Mouse (Mus musculus): ENCODE measurements at regions not wholly inside any gene's neighbourhood (a gene's known extent, or its start where the extent isn't known, plus 50 kb on each side); places are given as distances from the start of the nearest gene placed in this dataset.
A peak's percentile ranks its signal among the peaks of the same experiment; 100 is the strongest.

- no peak for DNase-seq (ENCODE audit: low spot score in 2 of 2)
- intact Hi-C loops (cut with DNase I) = no loop called here
These were observed 150.3 kb upstream of the Clint1 start for GRCm38 (mm10) chr11:45701506-45701905.

DNA sequence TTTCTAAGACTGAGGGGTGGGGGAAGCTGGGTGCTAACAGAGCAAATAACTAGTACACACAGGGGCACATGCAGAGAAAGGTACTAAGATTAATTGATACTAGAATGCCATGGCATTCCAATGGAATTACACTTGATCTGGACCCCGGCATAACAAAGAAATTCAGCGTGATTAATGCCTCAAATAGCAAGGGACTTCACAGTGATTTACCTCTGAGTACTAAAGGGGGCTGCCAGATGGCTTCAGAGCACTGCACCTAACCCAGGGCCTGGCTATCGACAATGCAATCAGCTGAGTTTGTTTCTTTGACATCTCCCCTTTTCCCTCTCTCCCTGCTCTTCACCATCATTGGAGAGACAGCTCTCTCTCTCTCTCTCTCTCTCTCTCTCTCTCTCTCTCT lies 148.9 kb upstream of the Clint1 start:
- intact Hi-C loops (cut with DNase I) = no loop called here

GRCm38 (mm10) chr11:45704411-45704810 lies 147.4 kb upstream of the Clint1 start:
- no peak for DNase-seq (ENCODE audit: low spot score in 2 of 2)
- intact Hi-C loops (cut with DNase I) = no loop called here

More for the DNA sequence above, 148.9 kb upstream of the Clint1 start:
- no peak for DNase-seq (ENCODE audit: low spot score in 2 of 2)

DNA sequence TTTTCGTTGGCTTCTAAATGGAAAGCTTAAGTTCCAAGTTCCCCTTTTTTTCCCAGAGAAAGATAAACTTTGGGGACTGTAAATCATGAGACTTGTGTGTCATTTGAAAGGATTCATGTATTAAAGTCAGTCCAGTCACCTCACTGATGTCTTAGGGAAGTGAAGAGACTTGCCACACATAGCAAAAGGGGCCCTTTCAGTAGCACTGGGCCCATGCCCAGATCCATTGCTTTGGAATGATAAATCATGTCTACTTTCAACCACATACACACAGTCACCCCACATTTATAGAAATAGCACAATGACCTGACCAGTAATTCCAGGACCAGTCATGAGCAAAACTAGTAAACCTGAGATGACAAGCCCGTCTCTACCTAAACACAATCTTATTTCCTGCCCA lies 133.2 kb upstream of the Clint1 start:
- DNase-seq (ENCODE audit: low spot score in 2 of 2) = no peak

GRCm38 (mm10) chr11:45719821-45720220 lies 132.0 kb upstream of the Clint1 start:
- no peak for DNase-seq (ENCODE audit: low spot score in 2 of 2)
- intact Hi-C loops (cut with DNase I) = no loop called here

More for the DNA sequence above, 133.2 kb upstream of the Clint1 start:
- intact Hi-C loops (cut with DNase I) = no loop called here

- intact Hi-C loops (cut with DNase I) = loop anchor here (10.0 kb wide), 1 partner anchor 1122 kb away; the partner anchor contains the start of gene Ebf1
- peak; percentile 2 to 4 for DNase-seq (ENCODE audit: low spot score in 2 of 2)
These were observed 115.3 kb upstream of the Clint1 start for GRCm38 (mm10) chr11:45736561-45736960.

DNA sequence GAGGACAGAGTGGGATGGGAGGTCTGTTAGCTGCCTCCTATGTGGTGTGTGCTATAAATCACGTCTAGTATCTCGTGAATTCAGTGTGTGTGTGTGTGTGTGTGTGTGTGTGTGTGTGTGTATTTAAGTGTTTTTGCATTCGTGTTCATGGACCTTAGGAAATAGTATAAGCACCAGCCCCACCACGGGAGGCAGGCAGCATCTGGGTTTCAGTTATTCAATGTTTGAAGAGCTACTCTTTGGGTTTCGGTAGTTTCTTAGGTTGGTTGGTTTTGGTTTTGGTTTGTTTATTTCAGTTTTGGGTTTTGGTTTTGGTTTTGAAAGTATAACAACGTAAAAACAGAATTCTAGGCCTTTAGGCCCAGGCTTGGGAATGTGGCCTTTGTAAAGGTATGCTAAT lies 113.5 kb upstream of the Clint1 start:
- DNase-seq (ENCODE audit: low spot score in 2 of 2) = no peak
- intact Hi-C loops (cut with DNase I) = loop anchor here (10.0 kb wide), 1 partner anchor 1124 kb away; the partner anchor contains the start of gene Ebf1

DNA sequence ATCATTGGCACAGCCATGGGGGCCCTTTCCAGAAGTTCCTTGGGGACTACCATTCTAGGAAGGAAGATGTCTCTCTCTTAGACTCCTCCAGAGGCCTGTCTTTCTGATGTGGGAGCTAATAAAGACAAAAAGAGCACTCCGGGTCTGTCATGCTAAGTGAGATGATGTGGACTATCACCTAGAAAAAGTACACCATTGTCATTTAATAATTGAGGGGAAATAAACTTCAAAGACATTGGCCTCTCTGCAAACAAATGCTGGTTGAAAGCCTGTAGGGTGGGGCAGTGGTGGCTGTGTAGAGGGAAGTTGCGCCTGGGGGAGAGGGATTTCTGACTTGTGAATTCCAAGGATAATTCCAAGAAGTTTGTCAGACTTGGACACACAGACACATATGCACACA lies 105.9 kb upstream of the Clint1 start:
- intact Hi-C loops (cut with DNase I) = no loop called here
- DNase-seq (ENCODE audit: low spot score in 2 of 2) = no peak

GRCm38 (mm10) chr11:45750249-45750648 lies 101.6 kb upstream of the Clint1 start:
- no peak for DNase-seq (ENCODE audit: low spot score in 2 of 2)
- intact Hi-C loops (cut with DNase I) = loop anchor here (10.0 kb wide), 1 partner anchor 135 kb away; no protein-coding TSS in a partner anchor

DNA sequence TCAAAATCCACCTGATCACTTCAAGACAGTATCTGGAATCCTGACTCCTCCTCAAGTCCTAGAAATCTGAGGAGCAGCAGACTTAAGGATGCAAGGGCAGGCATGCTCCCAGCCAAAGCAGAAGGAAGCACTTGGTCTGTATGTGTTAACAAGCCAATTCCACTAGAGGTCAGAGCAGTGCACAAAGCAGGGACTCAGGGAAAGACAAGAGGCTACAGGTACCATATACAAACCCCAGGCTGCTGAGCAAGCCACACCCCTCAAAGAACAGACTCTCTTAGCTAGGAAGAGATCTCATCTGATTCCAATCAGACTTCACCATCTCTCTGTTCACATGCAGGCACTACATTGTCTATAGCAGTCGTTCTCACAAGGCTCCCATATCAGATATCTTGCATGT lies 99.6 kb upstream of the Clint1 start:
- intact Hi-C loops (cut with DNase I) = loop anchor here (10.0 kb wide), 1 partner anchor 133 kb away; no protein-coding TSS in a partner anchor
- DNase-seq (ENCODE audit: low spot score in 2 of 2) = peak; percentile 12 to 42

DNA sequence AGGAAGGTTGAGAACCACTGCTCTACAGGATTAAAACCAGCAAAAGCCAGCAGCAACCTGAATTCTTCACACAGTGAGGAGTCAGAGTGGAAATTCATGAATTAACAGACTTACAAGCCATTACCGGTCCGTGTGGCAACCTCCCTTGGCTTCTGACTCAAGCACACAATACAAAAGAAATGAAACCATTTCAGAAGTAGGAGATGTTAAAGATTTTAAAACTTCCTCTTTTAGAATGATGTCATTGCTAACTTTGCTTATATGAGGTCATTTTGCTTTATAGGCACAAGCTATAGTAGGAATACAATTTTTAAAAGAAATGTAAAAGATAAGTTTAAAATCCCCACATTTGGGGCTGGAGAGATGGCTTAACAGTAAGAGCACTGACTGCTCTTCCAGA lies 99.1 kb upstream of the Clint1 start:
- intact Hi-C loops (cut with DNase I) = loop anchor here (10.0 kb wide), 1 partner anchor 132 kb away; no protein-coding TSS in a partner anchor
- no peak for DNase-seq (ENCODE audit: low spot score in 2 of 2)

DNA sequence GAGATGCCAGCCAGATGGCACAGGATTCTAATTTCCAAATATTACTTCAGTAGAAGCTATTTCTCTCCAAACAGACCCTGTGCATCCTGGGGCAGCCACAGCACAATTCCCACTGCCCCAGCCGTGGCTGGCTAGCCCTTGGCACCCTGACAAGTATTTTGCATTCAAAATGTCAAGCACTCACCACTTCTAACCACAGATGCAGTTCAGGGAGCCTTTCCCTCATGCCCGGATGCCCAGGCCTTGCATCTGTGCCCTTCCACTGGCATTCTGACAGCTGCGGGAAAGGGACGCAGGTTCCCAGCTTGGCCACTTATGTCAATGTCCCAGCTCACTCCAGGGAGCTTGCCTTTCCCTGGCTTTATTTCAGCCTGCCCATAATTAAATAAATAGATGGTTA lies 84.8 kb upstream of the Clint1 start:
- intact Hi-C loops (cut with DNase I) = no loop called here
- peak in 1 of 2 experiments; percentile 4 for DNase-seq (ENCODE audit: low spot score in 2 of 2)

DNA sequence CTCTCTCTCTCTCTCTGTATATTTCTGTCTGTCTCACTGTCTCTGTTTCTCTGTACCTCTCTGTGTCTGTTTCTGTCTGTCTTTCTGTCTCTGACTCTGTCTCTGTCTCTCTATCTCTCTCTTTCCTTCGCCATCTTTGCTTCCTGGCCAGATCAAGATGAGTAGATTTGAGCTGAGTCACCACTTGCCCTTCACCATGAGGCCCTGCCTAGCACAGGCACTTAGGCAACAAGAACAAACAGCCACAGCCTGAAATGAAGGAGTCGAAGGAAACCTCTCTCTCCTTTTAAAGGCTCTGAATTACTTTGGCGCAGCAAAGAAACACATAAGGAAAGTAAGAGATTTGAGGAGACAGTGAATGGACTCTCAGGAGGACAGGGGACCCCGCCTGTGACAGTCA lies 69.4 kb upstream of the Clint1 start:
- intact Hi-C loops (cut with DNase I) = no loop called here
- no peak for DNase-seq (ENCODE audit: low spot score in 2 of 2)

DNA sequence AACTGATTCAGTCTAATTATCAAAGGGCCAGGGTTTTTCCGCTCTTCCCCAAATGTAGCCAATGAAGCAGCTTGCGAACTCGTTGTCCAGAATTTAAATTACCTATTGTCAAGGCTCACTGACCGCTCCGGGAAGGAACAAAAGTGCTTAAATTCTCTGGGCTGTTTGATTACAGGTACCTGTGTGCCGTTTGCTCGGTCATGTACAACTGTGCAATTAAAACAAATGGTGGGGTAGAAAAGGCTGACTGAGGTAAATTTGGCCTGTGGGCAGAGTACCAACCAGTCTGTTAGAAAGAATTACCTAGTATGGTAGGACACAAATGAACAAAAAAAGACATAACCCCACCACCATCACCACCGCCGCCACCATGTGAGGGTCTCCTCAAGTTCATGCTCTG lies 66.0 kb upstream of the Clint1 start:
- no peak for DNase-seq (ENCODE audit: low spot score in 2 of 2)
- intact Hi-C loops (cut with DNase I) = no loop called here

GRCm38 (mm10) chr11:45787408-45787807 lies 64.4 kb upstream of the Clint1 start:
- DNase-seq (ENCODE audit: low spot score in 2 of 2) = no peak
- intact Hi-C loops (cut with DNase I) = no loop called here

- DNase-seq (ENCODE audit: low spot score in 2 of 2) = peak in 1 of 2 experiments; percentile 33
- intact Hi-C loops (cut with DNase I) = no loop called here
These were observed 62.0 kb upstream of the Clint1 start for GRCm38 (mm10) chr11:45789886-45790285.

DNA sequence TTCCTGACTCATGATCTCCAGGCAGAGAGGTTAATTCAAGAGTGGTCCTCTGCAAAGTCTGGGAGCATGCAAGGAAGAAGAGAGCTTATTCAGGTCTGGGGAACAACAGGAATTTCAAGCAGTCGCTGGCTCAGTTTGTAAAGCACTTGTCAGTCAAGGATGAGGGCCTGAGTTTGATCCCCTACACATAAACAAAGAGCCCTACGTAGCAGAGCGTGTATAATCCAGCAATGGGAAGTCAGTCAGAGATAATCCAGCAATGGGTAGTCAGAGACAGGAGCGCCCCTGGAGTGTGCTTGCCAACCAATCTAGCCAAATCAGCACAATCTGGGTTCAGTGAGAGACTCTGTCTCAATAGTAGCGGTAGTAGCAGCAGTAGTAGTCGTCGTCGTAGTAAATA lies 61.3 kb upstream of the Clint1 start:
- DNase-seq (ENCODE audit: low spot score in 2 of 2) = no peak
- intact Hi-C loops (cut with DNase I) = no loop called here

- intact Hi-C loops (cut with DNase I) = no loop called here
- no peak for DNase-seq (ENCODE audit: low spot score in 2 of 2)
These were observed 60.2 kb upstream of the Clint1 start for GRCm38 (mm10) chr11:45791696-45792095.

DNA sequence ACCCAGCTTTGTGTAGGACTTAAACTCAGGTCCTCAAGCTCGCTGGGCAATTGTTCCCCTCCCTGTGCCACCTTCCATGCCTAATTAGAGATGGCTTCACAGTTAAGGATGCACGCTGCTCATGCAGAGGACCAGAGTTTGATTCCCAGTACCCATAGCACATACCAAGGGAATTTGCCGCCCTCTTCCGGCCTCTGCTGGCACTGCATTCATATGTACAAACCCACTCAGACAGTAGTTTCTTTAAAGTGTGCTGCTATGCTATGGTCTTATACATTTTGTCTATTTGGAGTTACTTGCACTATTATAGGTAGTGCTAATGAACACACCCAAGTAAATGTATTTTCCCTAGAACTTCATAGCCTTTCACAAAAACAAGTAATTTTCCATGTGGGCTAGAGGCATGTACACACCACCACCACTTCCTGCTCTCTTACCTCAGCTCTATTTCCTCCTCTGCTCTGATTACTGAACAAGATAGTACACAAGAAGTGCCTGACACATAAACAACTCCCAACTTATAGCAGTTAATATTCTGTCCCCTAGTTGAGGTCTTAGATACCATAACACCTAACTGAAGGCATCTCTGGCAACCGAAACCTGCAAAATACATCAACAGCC lies 57.4 kb upstream of the Clint1 start:
- no peak for DNase-seq (ENCODE audit: low spot score in 2 of 2)
- intact Hi-C loops (cut with DNase I) = no loop called here

- intact Hi-C loops (cut with DNase I) = loop anchor here (1.0 kb wide), 1 partner anchor 86 kb away; no protein-coding TSS in a partner anchor
- no peak for DNase-seq (ENCODE audit: low spot score in 2 of 2)
These were observed 56.5 kb upstream of the Clint1 start for GRCm38 (mm10) chr11:45795322-45795721.

DNA sequence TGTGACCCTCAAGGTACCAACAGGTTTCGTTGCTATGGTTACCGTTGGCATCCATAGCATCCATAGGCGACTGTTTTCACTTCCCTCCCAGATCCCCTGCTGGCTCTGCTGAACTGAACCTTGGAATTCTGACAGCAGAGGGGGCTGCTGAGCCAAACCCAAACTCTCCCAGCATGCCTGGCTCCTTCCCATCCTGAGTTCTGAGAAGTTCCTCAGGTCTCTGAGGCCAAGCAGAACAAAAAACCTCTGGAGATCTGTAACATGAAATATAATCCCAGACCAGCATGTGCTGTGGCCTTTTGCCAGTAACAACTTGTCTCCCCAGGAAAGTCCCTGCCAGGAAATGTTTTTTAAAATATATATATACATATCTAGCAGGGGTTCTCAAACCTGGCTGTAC lies 56.1 kb upstream of the Clint1 start:
- intact Hi-C loops (cut with DNase I) = loop anchor here (1.0 kb wide), 1 partner anchor 86 kb away; no protein-coding TSS in a partner anchor
- DNase-seq (ENCODE audit: low spot score in 2 of 2) = peak; percentile 28 to 54

All from left cerebral cortex, postnatal 25 days (tissue).